Mouse (Mus musculus): ENCODE results near the gene Gm5089.

GRCm38 (mm10) chr14:122479461-122480109 is 28.7 kb upstream of the Gm5089 start:
- TF ChIP-seq POLR2A (IDR thresholded peaks at IDR 0.05; ENCODE audit: control insufficient read depth, low read depth, low read length): no peak
- no peak for TF ChIP-seq CTCF (IDR thresholded peaks at IDR 0.05; ENCODE audit: control insufficient read depth, insufficient read depth, insufficient replicate concordance, low read depth, low read length)
